Mouse (Mus musculus): ENCODE measurements around the gene Rpl9-ps6. TPM values are rescaled to one million over a fixed set of nuclear protein-coding genes. Genes with fewer than 3 reads are reported as not detected.

Rpl9-ps6 gene
- polyA plus RNA-seq, 1 experiment from 2014 or later = 74.5 TPM

DNA sequence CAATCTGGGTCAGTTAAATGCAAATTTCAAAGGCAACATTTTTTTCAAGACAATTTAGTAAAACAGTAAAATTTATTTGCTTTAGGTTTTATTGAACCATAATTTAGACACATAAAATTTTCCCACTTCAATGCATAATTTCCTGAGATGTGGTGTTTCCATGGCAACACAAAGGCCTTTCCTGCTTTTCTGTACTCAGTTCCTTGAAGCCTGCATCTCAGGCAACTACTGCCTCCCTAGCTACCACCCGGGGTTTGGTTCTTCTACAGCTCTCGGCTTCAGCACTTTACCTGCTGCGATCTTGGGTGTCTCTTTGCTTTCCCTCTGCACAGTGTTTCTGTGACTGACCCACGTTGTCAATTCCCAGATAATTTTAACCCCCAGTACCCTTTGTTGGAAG is 14.1 kb downstream of the Rpl9-ps6 start:
- no peak for ATAC-seq (replicated peaks; ENCODE audit: insufficient number of reproducible peaks, insufficient read depth, low FRiP score, low read depth)
- H3K9me3 ChIP-seq (replicated peaks) = no peaks in the 10 kb centered on the region
- no peak overlapping the region for H3K27ac ChIP-seq
- H3K4me1 ChIP-seq (replicated peaks) = no peaks in the 10 kb centered on the region
- no peak overlapping the region for H3K4me2 ChIP-seq
- no peak overlapping the region for H3K4me3 ChIP-seq
- 71% methylated on average over 4 of the region's 4 CpGs for WGBS
- H3K27me3 ChIP-seq = no peaks in the 10 kb centered on the region
- no peak overlapping the region for H3K9ac ChIP-seq
- H3K36me3 ChIP-seq = no peaks in the 10 kb centered on the region

DNA sequence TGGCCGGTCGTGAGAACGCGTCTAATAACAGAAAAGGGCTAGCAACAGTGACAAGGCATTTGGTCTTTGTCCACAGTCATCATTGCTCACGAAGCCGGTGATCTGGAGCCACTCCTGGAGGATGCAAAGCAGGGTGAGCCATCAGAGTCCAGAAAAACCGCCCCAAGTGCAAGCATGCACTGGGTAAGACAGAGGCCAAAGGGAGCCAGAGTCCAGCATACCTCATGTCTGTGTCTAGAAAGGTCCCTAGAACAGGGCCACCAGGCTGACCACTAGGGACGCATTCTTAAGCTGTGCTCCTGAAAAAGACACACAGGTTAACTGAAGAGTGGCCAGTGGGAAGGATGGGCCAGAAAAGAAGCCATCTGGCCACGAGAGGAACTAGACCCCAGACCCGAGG is 17.4 kb downstream of the Rpl9-ps6 start:
- no peak for ATAC-seq (replicated peaks; ENCODE audit: insufficient number of reproducible peaks, insufficient read depth, low FRiP score, low read depth)
- Histone ChIP-seq H3K27me3 (no peaks in the 10 kb centered on the region), H3K9ac (no peak overlapping the region), H3K4me2 (no peak overlapping the region), H3K27ac (no peak overlapping the region), H3K9me3 (replicated peaks) (no peaks in the 10 kb centered on the region), H3K4me3 (no peak overlapping the region), H3K36me3 (no peaks in the 10 kb centered on the region), H3K4me1 (replicated peaks) (no peaks in the 10 kb centered on the region)
- 96% methylated on average over 10 of the region's 10 CpGs for WGBS

DNA sequence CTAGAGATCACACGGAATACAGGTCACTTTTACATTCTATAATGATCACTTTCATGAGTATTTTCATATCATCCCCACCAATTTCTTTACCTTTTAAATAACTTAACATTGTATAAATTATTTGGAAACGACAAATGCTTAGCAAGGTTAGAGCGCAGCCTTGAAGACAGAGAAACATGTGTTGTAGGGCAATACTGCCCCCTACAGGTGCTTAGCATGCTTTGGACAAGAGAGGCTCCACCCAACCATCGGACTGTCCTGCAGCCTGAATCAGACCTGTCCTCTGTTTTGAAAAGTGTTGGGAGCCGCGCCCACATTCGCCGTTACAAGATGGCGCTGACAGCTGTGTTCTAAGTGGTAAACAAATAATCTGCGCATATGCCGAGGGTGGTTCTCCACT is 24.8 kb downstream of the Rpl9-ps6 start:
- Histone ChIP-seq H3K4me1 (replicated peaks) (no peaks in the 10 kb centered on the region; the same call in 1 of the 2 replicates), H3K9ac (no peak overlapping the region), H3K4me2 (no peak overlapping the region), H3K4me3 (no peak overlapping the region), H3K9me3 (replicated peaks) (no peaks in the 10 kb centered on the region), H3K27ac (no peak overlapping the region), H3K36me3 (no peaks in the 10 kb centered on the region), H3K27me3 (no peaks in the 10 kb centered on the region)
- ATAC-seq (replicated peaks; ENCODE audit: insufficient number of reproducible peaks, insufficient read depth, low FRiP score, low read depth) = no peak
- 93% methylated on average over 11 of the region's 11 CpGs for WGBS

DNA sequence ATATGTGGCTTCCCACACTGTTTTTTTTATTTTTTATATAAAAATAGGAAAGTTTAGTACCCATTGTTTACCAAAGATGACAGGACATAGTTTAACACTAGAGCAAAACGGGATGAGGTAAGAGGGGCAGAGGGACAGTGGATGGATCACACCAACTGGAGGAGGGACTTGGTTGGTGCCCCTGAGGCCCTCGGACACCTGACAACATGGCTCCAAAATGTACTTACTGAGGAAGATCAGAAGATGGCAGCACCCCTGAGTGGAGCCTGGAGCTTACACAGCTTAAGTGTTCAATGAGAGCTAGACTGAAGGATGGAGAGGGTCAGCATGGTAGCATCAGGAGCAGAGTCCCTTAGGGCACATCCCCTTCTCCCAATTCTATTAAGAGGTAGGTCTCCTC is 27.0 kb downstream of the Rpl9-ps6 start:
- WGBS = 88% methylated on average over 2 of the region's 2 CpGs
- ATAC-seq (replicated peaks; ENCODE audit: insufficient number of reproducible peaks, insufficient read depth, low FRiP score, low read depth) = no peak
- no peaks in the 10 kb centered on the region for H3K36me3 ChIP-seq

DNA sequence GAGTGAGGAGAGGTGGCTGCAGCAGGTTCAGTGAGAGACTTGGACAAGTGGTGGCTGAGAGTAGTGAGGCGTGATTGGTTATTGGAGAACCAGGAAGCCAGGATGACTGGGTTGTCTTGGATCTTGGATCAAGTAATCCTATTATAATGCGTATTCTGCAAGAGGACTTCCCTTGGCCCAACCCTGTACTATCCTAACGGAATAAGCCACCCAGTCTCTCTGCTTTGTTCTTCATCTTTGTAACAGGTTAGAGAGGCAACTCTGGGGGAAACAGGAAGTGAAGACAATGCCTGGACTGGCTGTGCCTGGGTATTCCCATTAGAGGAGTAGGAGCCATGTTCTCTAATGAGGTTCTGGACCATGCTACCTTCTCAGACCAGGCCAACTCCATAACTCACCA is 40.5 kb downstream of the Rpl9-ps6 start:
- ATAC-seq (replicated peaks; ENCODE audit: insufficient number of reproducible peaks, insufficient read depth, low FRiP score, low read depth) = no peak
- Histone ChIP-seq H3K27ac (no peak overlapping the region), H3K4me3 (no peak overlapping the region), H3K4me1 (replicated peaks) (no peaks in the 10 kb centered on the region), H3K9ac (no peak overlapping the region), H3K4me2 (no peak overlapping the region), H3K9me3 (replicated peaks) (no peaks in the 10 kb centered on the region), H3K27me3 (no peaks in the 10 kb centered on the region), H3K36me3 (no peaks in the 10 kb centered on the region)
- 81% methylated on average over 3 of the region's 3 CpGs for WGBS

More for the DNA sequence above, 27.0 kb downstream of the Rpl9-ps6 start:
- no peak overlapping the region for H3K9ac ChIP-seq
- no peak overlapping the region for H3K4me3 ChIP-seq
- no peak overlapping the region for H3K4me2 ChIP-seq
- no peak overlapping the region for H3K27ac ChIP-seq
- no peaks in the 10 kb centered on the region for H3K9me3 ChIP-seq (replicated peaks)
- no peaks in the 10 kb centered on the region for H3K27me3 ChIP-seq
- H3K4me1 ChIP-seq (replicated peaks) = no peaks in the 10 kb centered on the region; the same call in 1 of the 2 replicates

DNA sequence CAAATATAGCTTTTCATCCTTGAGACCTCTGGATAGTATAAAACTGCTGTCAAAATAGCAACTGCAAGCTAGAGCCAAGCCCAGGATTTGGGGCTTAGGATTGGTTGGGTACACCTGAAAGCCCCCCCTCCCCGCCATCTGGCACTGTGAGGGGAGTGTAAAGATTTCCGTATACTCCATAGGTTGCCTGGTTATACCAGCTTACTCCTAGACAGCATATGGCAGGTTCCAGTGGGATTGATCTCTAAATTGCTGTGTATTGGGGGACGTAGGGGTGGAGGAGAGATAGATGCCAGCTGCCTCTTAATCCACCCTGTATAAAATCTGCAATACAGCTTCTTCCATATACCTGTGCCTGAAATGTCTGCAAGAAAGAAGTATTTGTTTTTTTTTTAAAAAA is 41.7 kb downstream of the Rpl9-ps6 start:
- Histone ChIP-seq H3K4me1 (replicated peaks) (no peaks in the 10 kb centered on the region), H3K9ac (no peak overlapping the region), H3K9me3 (replicated peaks) (no peaks in the 10 kb centered on the region), H3K4me2 (no peak overlapping the region), H3K4me3 (no peak overlapping the region), H3K36me3 (no peaks in the 10 kb centered on the region), H3K27ac (no peak overlapping the region), H3K27me3 (no peaks in the 10 kb centered on the region)
- ATAC-seq (replicated peaks; ENCODE audit: insufficient number of reproducible peaks, insufficient read depth, low FRiP score, low read depth) = no peak
- 85% methylated on average over 3 of the region's 3 CpGs for WGBS

DNA sequence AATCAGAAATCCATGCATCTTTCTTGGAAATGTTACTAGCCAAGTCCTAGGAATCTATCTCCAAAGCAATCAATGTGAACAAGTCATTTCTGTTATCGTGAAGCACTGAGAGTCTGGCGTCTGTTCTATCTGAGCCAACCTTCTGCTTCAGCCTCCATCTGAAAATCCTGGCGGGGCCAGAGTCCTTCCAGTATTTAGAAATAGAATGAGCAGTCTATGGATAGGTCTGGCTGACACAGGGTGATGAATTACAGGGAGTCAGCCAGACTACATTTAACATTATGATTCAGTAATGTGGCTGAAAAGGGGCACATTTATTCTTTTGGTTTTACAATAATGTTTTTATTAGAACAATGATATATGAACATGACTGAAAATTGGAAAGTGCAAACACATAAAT is 47.3 kb downstream of the Rpl9-ps6 start:
- Histone ChIP-seq H3K27ac (no peak overlapping the region), H3K36me3 (no peaks in the 10 kb centered on the region), H3K4me3 (no peak overlapping the region), H3K9ac (no peak overlapping the region), H3K4me2 (no peak overlapping the region), H3K9me3 (replicated peaks) (no peaks in the 10 kb centered on the region), H3K27me3 (no peaks in the 10 kb centered on the region), H3K4me1 (replicated peaks) (no peaks in the 10 kb centered on the region)
- 36% methylated on average over 3 of the region's 3 CpGs for WGBS
- no peak for ATAC-seq (replicated peaks; ENCODE audit: insufficient number of reproducible peaks, insufficient read depth, low FRiP score, low read depth)

DNA sequence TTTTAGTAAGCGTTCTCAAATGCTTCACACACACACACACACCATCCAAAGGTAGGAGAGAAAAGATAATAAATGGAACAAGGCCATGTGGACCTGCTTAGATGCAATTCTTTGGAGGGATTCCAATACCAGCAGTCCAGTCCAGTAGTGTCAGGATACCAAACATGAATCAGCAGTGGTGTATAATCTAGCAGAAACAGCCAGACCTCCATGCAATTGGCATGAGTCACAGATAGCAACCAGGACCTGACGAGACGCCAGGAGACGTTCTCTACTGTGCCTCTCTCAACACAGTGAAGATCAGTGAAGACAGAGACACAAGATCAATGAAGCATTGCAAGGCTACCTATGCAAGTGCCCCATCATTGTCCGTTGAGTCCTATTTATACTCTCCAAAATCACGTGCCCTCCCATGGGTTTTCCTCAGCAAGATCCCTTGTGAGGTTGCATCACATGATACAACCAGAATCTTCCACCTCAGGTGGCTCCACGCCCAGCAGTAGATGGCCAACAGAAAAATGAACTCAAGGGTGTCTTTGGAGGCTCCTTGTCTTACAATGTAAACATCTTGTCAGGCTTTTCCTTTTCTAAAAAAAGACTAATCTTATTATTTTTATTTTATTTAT is 49.6 kb downstream of the Rpl9-ps6 start:
- ATAC-seq (replicated peaks; ENCODE audit: insufficient number of reproducible peaks, insufficient read depth, low FRiP score, low read depth) = no peak
- H3K4me3 ChIP-seq = no peak overlapping the region
- H3K27ac ChIP-seq = no peak overlapping the region
- no peak overlapping the region for H3K9ac ChIP-seq
- no peak overlapping the region for H3K4me2 ChIP-seq
- no peaks in the 10 kb centered on the region for H3K36me3 ChIP-seq
- WGBS = 56% methylated on average over 7 of the region's 7 CpGs
- no peaks in the 10 kb centered on the region for H3K27me3 ChIP-seq
- H3K9me3 ChIP-seq (replicated peaks) = no peaks in the 10 kb centered on the region
- no peaks in the 10 kb centered on the region for H3K4me1 ChIP-seq (replicated peaks)

Other genes starting within 250 kb of the Rpl9-ps6 start
- 36.7 and 40.3 TPM in 2 replicates for gene Sgms1, start 76.9 kb downstream of the Rpl9-ps6 start, polyA plus RNA-seq (2015; fragmentation: Nextera tagmentation; extraction: Ambion mirVana)
- 44.0 and 47.8 TPM in 2 replicates for gene Minpp1, start 19.2 kb upstream of the Rpl9-ps6 start, polyA plus RNA-seq (2015; fragmentation: Nextera tagmentation; extraction: Ambion mirVana)
- 6.7 and 7.8 TPM in 2 replicates for gene Papss2, start 129.2 kb upstream of the Rpl9-ps6 start, polyA plus RNA-seq (2015; fragmentation: Nextera tagmentation; extraction: Ambion mirVana)

Data from heart, embryonic 15.5 days (tissue).